8 mouse cellular contexts compared by ENCODE assay signal in genomic region chr11:60454745-60455087, GRCm38 (mm10). TPM values are rescaled to one million over a fixed set of nuclear protein-coding genes. Genes with fewer than 3 reads are reported as not detected.
DNase-seq lines count a peak whose midpoint lies in the region; ATAC-seq lines count a peak whose summit lies in the region.

No protein-coding gene starts in this region.

- WGBS in kidney, embryonic 15.5 days, result 1% methylated on average over 17 of the region's 17 CpGs
- under 1% methylated on average over 17 of the region's 17 CpGs for WGBS in macrophage (ENCODE audit: missing documents)

- H3K27me3 ChIP-seq in kidney, embryonic 15.5 days, result no peaks in the 10 kb centered on the region

- H3K4me1 ChIP-seq in kidney, embryonic 15.5 days, result peaks cover 10% of the 10 kb centered on the region
- H3K4me1 ChIP-seq in brown adipose tissue, adult 24 weeks (ENCODE audit: control insufficient read depth, insufficient read depth, insufficient read length, low read length), result no peaks in the 10 kb centered on the region; the same call in 1 of the 2 replicates

- no peaks in the 10 kb centered on the region for H3K9me3 ChIP-seq in kidney, embryonic 15.5 days (replicated peaks)

- H3K36me3 ChIP-seq in kidney, embryonic 15.5 days, result peaks cover 39% of the 10 kb centered on the region
- peaks cover 20% of the 10 kb centered on the region; the same call in 1 of the 2 replicates for H3K36me3 ChIP-seq in macrophage (ENCODE audit: inconsistent target)

- no peak for DNase-seq in kidney, postnatal 25 days
- no peak for DNase-seq in adrenal gland, postnatal 10 days
- no peak for DNase-seq in adrenal gland, postnatal 14 days
- DNase-seq in urinary bladder, adult 18-20 months (ENCODE audit: low spot score in 2 of 2), result no peak

- peak overlapping the region; percentile 78 for H3K4me2 ChIP-seq in kidney, embryonic 15.5 days

- ATAC-seq in kidney, embryonic 15.5 days (replicated peaks; ENCODE audit: low FRiP score), result no peak
- ATAC-seq in hematopoietic stem cell, adult 5-6 weeks (replicated peaks in 1 of 2; ENCODE audit: insufficient read depth in 1 of 2, low FRiP score in 2 of 2, low TSS enrichment in 1 of 2, low read depth in 1 of 2, poor library complexity in 2 of 2, severe bottlenecking in 2 of 2), result peak; percentile 16 to 23; a peak in 2 of 4 replicates

- peak overlapping the region; percentile 76 for H3K4me3 ChIP-seq in kidney, embryonic 15.5 days (replicated peaks)
- peak overlapping the region; percentile 82 for H3K4me3 ChIP-seq in brown adipose tissue, adult 24 weeks (ENCODE audit: insufficient read depth, low read depth, low read length)
- H3K4me3 ChIP-seq in macrophage (ENCODE audit: inconsistent target), result peak overlapping the region; percentile 87

- H3K79me2 ChIP-seq in macrophage (ENCODE audit: inconsistent target), result peaks cover 25% of the 10 kb centered on the region

- H3K27ac ChIP-seq in kidney, embryonic 15.5 days, result peak overlapping the region; percentile 74
- peak overlapping the region; percentile 33; the same call in 1 of the 2 replicates for H3K27ac ChIP-seq in brown adipose tissue, adult 24 weeks (replicated peaks; ENCODE audit: low read depth, low read length)
- H3K27ac ChIP-seq in macrophage, result peak overlapping the region; percentile 40

- H3K9ac ChIP-seq in kidney, embryonic 15.5 days, result peak overlapping the region; percentile 85

RNA-seq across cellular contexts. Expression of gene Drg2, which starts 0.3 kb away (rescaled TPM):
- 106 and 120 TPM in 2 replicates for polyA plus RNA-seq in kidney, embryonic 15.5 days (2015; fragmentation: Nextera tagmentation; extraction: Ambion mirVana)
- polyA plus RNA-seq in brown adipose tissue, adult 24 weeks (2012; ENCODE audit: insufficient read depth, insufficient read length, missing spikeins), result 39.2 and 42.3 TPM in 2 replicates
- 73.9 and 84.2 TPM in 2 replicates for total RNA-seq in hematopoietic stem cell, adult 5-6 weeks (2017)
- total RNA-seq in macrophage (2018; cell fraction: chromatin; rRNA removed), result 10 to 100 TPM; 17.1 to 92.9 (median 46.0) TPM
- total RNA-seq in macrophage (2018; cell fraction: cytosol; rRNA removed), result 10 to 100 TPM; 21.3 to 37.5 (median 30.1) TPM
- 10 to 100 TPM; 11.0 to 53.1 (median 20.3) TPM for total RNA-seq in macrophage (2018; cell fraction: nucleus; rRNA removed)
- polyA plus RNA-seq in macrophage (2018), result 26.2 to 51.6 TPM (median 29.1 TPM) in 3 replicates
- 10 to 100 TPM; 61.6 to 69.0 TPM for total RNA-seq in adrenal gland, postnatal 10 days (2021)
- 57.3 and 66.8 TPM in 2 replicates for total RNA-seq in adrenal gland, postnatal 14 days (2021)

RNA-seq across cellular contexts. Expression of gene Myo15, which starts 14.4 kb away (rescaled TPM):
- polyA plus RNA-seq in kidney, embryonic 15.5 days (2015; fragmentation: Nextera tagmentation; extraction: Ambion mirVana), result 0.23 and 0.26 TPM in 2 replicates
- polyA plus RNA-seq in brown adipose tissue, adult 24 weeks (2012; ENCODE audit: insufficient read depth, insufficient read length, missing spikeins), result not detected in 2 replicates
- total RNA-seq in hematopoietic stem cell, adult 5-6 weeks (2017), result 0.50 and 0.79 TPM in 2 replicates
- total RNA-seq in macrophage (2018; cell fraction: chromatin; rRNA removed), result under 1 TPM in 23 of 26 experiments, not detected in 3; 0.04 to 0.45 (median 0.13) TPM
- under 1 TPM in 1 of 26 experiments, not detected in 25; 0.03 TPM for total RNA-seq in macrophage (2018; cell fraction: cytosol; rRNA removed)
- total RNA-seq in macrophage (2018; cell fraction: nucleus; rRNA removed), result under 1 TPM in 6 of 26 experiments, not detected in 20; 0.04 to 0.10 (median 0.07) TPM
- polyA plus RNA-seq in macrophage (2018), result not detected in 3 replicates
- under 1 TPM; 0.30 to 0.51 TPM for total RNA-seq in adrenal gland, postnatal 10 days (2021)
- total RNA-seq in adrenal gland, postnatal 14 days (2021), result 0.30 and 0.70 TPM in 2 replicates

RNA-seq across cellular contexts. Expression of gene Atpaf2, which starts 36.5 kb away (rescaled TPM):
- 53.6 and 55.3 TPM in 2 replicates for polyA plus RNA-seq in kidney, embryonic 15.5 days (2015; fragmentation: Nextera tagmentation; extraction: Ambion mirVana)
- polyA plus RNA-seq in brown adipose tissue, adult 24 weeks (2012; ENCODE audit: insufficient read depth, insufficient read length, missing spikeins), result 156 and 170 TPM in 2 replicates
- 42.1 and 91.4 TPM in 2 replicates for total RNA-seq in hematopoietic stem cell, adult 5-6 weeks (2017)
- total RNA-seq in macrophage (2018; cell fraction: chromatin; rRNA removed), result 10 to 100 TPM in 18 of 26 experiments, 1 to 10 TPM in 8; 4.8 to 25.1 (median 14.0) TPM
- total RNA-seq in macrophage (2018; cell fraction: cytosol; rRNA removed), result 10 to 100 TPM; 11.5 to 24.5 (median 17.1) TPM
- 10 to 100 TPM in 19 of 26 experiments, 1 to 10 TPM in 7; 6.2 to 26.4 (median 13.1) TPM for total RNA-seq in macrophage (2018; cell fraction: nucleus; rRNA removed)
- 14.8 to 26.6 TPM (median 21.7 TPM) in 3 replicates for polyA plus RNA-seq in macrophage (2018)
- 100 to 1,000 TPM; 128 to 156 TPM for total RNA-seq in adrenal gland, postnatal 10 days (2021)
- total RNA-seq in adrenal gland, postnatal 14 days (2021), result 103 and 111 TPM in 2 replicates

RNA-seq across cellular contexts. Expression of gene Gid4, which starts 37.8 kb away (rescaled TPM):
- polyA plus RNA-seq in kidney, embryonic 15.5 days (2015; fragmentation: Nextera tagmentation; extraction: Ambion mirVana), result 25.0 and 27.1 TPM in 2 replicates
- polyA plus RNA-seq in brown adipose tissue, adult 24 weeks (2012; ENCODE audit: insufficient read depth, insufficient read length, missing spikeins), result 51.5 and 87.5 TPM in 2 replicates
- 35.3 and 35.6 TPM in 2 replicates for total RNA-seq in hematopoietic stem cell, adult 5-6 weeks (2017)
- 1 to 10 TPM; 1.1 to 7.8 (median 3.5) TPM for total RNA-seq in macrophage (2018; cell fraction: chromatin; rRNA removed)
- total RNA-seq in macrophage (2018; cell fraction: cytosol; rRNA removed), result 10 to 100 TPM in 15 of 26 experiments, 1 to 10 TPM in 11; 7.0 to 15.8 (median 10.1) TPM
- total RNA-seq in macrophage (2018; cell fraction: nucleus; rRNA removed), result 10 to 100 TPM in 4 of 26 experiments, 1 to 10 TPM in 22; 2.3 to 13.0 (median 5.6) TPM
- polyA plus RNA-seq in macrophage (2018), result 8.3 to 13.8 TPM (median 11.1 TPM) in 3 replicates
- total RNA-seq in adrenal gland, postnatal 10 days (2021), result 10 to 100 TPM; 48.8 TPM
- 53.9 and 56.5 TPM in 2 replicates for total RNA-seq in adrenal gland, postnatal 14 days (2021)
